Mouse (Mus musculus): ENCODE results near the gene Arhgef25. TPM values are rescaled to one million over a fixed set of nuclear protein-coding genes. Genes with fewer than 3 reads are reported as not detected.

Gene Arhgef25
- polyA plus RNA-seq, 1 experiment from 2014 or later = 23.7 TPM

GRCm38 (mm10) chr10:127216456-127216855 lies 26.6 kb upstream of the Arhgef25 start:
- H3K36me3 ChIP-seq (replicated peaks) = no peaks in the 10 kb centered on the region
- H3K27me3 ChIP-seq (ENCODE audit: poor library complexity, severe bottlenecking) = no peaks in the 10 kb centered on the region
- WGBS = 96% methylated on average over 11 of the region's 11 CpGs
- H3K4me3 ChIP-seq = no peak overlapping the region
- no peak overlapping the region for H3K27ac ChIP-seq
- no peaks in the 10 kb centered on the region for H3K9me3 ChIP-seq
- H3K4me1 ChIP-seq = 0 out of 2 replicates have a peak, but pooled peaks cover 5% of the 10 kb centered on the region
- no peak for DNase-seq (ENCODE audit: extremely low spot score, low spot score)

- no peak overlapping the region for H3K27ac ChIP-seq
- no peak for DNase-seq (ENCODE audit: extremely low spot score, low spot score)
- no peaks in the 10 kb centered on the region for H3K36me3 ChIP-seq (replicated peaks)
- no peak overlapping the region for H3K4me3 ChIP-seq
- no peaks in the 10 kb centered on the region for H3K9me3 ChIP-seq
- peaks cover 24% of the 10 kb centered on the region for H3K4me1 ChIP-seq
- 0 out of 2 replicates have a peak, but pooled peaks cover 4% of the 10 kb centered on the region for H3K27me3 ChIP-seq (ENCODE audit: poor library complexity, severe bottlenecking)
- 66% methylated on average over 1 of the region's 1 CpGs for WGBS
Observed at GRCm38 (mm10) chr10:127214422-127214803, 24.5 kb upstream of the Arhgef25 start.

- 86% methylated on average over 13 of the region's 13 CpGs for WGBS
- 0 out of 2 replicates have a peak, but pooled peaks cover 4% of the 10 kb centered on the region for H3K27me3 ChIP-seq (ENCODE audit: poor library complexity, severe bottlenecking)
- H3K27ac ChIP-seq = no peak overlapping the region
- no peak for DNase-seq (ENCODE audit: extremely low spot score, low spot score)
- H3K9me3 ChIP-seq = no peaks in the 10 kb centered on the region
- H3K36me3 ChIP-seq (replicated peaks) = peaks cover under 1% of the 10 kb centered on the region; the same call in 1 of the 2 replicates
- peaks cover 27% of the 10 kb centered on the region for H3K4me1 ChIP-seq
- H3K4me3 ChIP-seq = no peak overlapping the region
Observed at GRCm38 (mm10) chr10:127213704-127214421, 24.0 kb upstream of the Arhgef25 start.

GRCm38 (mm10) chr10:127213272-127213671 lies 23.4 kb upstream of the Arhgef25 start:
- 92% methylated on average over 8 of the region's 8 CpGs for WGBS
- no peak for DNase-seq (ENCODE audit: extremely low spot score, low spot score)

GRCm38 (mm10) chr10:127211414-127211854 lies 21.6 kb upstream of the Arhgef25 start, which contains the start of gene Pip4k2c:
Gene Pip4k2c, minus strand, starts transcription at chr10:127211585.
- WGBS = under 1% methylated on average over 47 of the region's 47 CpGs

More at GRCm38 (mm10) chr10:127213272-127213671, 23.4 kb upstream of the Arhgef25 start:
- H3K27me3 ChIP-seq (ENCODE audit: poor library complexity, severe bottlenecking) = 0 out of 2 replicates have a peak, but pooled peaks cover 4% of the 10 kb centered on the region
- H3K4me1 ChIP-seq = peaks cover 27% of the 10 kb centered on the region
- H3K36me3 ChIP-seq (replicated peaks) = peaks cover 6% of the 10 kb centered on the region
- H3K27ac ChIP-seq = no peak overlapping the region
- no peaks in the 10 kb centered on the region for H3K9me3 ChIP-seq
- H3K4me3 ChIP-seq = no peak overlapping the region

DNA sequence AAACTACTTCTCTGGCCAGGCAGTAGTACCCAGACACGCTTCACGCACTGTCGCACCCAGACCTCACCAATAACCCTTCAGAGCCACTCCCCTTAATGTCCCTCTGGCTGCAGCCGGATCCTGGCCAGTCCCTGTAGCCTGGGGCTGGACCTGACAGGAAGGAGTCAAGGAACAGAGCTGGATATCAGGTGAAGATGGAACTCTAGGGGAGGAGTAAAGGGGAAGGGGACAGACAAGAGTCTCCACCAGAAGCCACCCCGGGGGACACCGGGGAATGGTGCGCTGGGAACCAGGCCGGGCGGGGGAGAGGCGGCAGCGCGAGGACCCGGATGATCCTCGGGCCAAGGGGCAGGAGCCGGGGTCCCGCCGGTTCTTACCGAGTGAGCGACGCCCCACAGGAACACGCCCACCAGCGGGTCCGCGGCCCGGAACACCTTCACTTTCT lies 21.1 kb upstream of the Arhgef25 start:
- peak overlapping the region; percentile 85 for H3K27ac ChIP-seq
- peak; percentile 26 for DNase-seq (ENCODE audit: extremely low spot score, low spot score)
- H3K4me1 ChIP-seq = peaks cover 27% of the 10 kb centered on the region
- no peaks in the 10 kb centered on the region for H3K9me3 ChIP-seq
- peaks cover 29% of the 10 kb centered on the region for H3K36me3 ChIP-seq (replicated peaks)
- under 1% methylated on average over 25 of the region's 25 CpGs for WGBS
- H3K27me3 ChIP-seq (ENCODE audit: poor library complexity, severe bottlenecking) = 0 out of 2 replicates have a peak, but pooled peaks cover 4% of the 10 kb centered on the region
- H3K4me3 ChIP-seq = peak overlapping the region; percentile 93

More at GRCm38 (mm10) chr10:127211414-127211854, 21.6 kb upstream of the Arhgef25 start, which contains the start of gene Pip4k2c:
- H3K27ac ChIP-seq = peak within 1 kb of the TSS; percentile 85
- DNase-seq (ENCODE audit: extremely low spot score, low spot score) = peak; percentile 88
- H3K9me3 ChIP-seq = no peaks in the 10 kb centered on the region
- H3K4me3 ChIP-seq = peak within 1 kb of the TSS; percentile 93
- peaks cover 27% of the 10 kb centered on the region for H3K4me1 ChIP-seq
- 0 out of 2 replicates have a peak, but pooled peaks cover 4% of the 10 kb centered on the region for H3K27me3 ChIP-seq (ENCODE audit: poor library complexity, severe bottlenecking)
- peaks cover 25% of the 10 kb centered on the region for H3K36me3 ChIP-seq (replicated peaks)

DNA sequence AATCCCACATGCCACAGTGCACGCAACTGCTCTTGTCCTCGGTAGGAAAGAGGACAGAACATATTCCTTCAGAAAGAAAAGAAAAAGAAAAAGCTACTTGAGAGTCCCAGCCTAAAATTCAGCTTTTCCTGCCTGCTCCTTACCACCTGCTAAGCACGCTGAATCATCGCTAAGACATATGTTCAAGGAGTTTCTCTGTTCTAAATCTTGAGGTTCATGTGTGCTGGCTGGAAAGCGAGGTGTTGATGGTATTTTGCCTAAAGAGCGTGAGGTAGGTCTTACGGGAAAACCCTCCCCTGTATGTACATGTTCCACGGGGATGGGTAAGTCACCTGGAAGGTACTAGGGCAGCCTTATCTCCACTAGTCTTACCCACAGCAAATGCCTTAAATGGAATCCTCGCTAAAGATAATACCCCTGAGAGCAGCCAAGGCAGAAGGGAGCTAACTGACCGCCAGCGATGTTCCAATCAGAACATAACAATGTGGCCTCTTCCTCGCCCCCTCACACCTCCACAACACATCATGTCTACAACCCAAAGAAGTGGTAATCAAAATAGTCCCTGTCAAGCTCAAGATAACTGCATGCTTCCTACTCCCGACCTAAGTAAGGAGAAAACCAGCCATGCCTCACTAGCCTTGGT lies 20.2 kb upstream of the Arhgef25 start:
- peaks cover 39% of the 10 kb centered on the region for H3K36me3 ChIP-seq (replicated peaks)
- no peak for DNase-seq (ENCODE audit: extremely low spot score, low spot score)
- 88% methylated on average over 13 of the region's 13 CpGs for WGBS

GRCm38 (mm10) chr10:127208921-127209320 lies 19.0 kb upstream of the Arhgef25 start:
- peaks cover 49% of the 10 kb centered on the region for H3K36me3 ChIP-seq (replicated peaks)
- no peak for DNase-seq (ENCODE audit: extremely low spot score, low spot score)
- no peaks in the 10 kb centered on the region for H3K9me3 ChIP-seq
- 91% methylated on average over 4 of the region's 4 CpGs for WGBS
- no peak overlapping the region for H3K4me3 ChIP-seq
- peaks cover 27% of the 10 kb centered on the region for H3K4me1 ChIP-seq
- 0 out of 2 replicates have a peak, but pooled peaks cover 4% of the 10 kb centered on the region for H3K27me3 ChIP-seq (ENCODE audit: poor library complexity, severe bottlenecking)
- no peak overlapping the region for H3K27ac ChIP-seq

More for the DNA sequence above, 20.2 kb upstream of the Arhgef25 start:
- Histone ChIP-seq H3K4me3 (peak overlapping the region; percentile 93), H3K9me3 (no peaks in the 10 kb centered on the region), H3K4me1 (peaks cover 27% of the 10 kb centered on the region), H3K27me3 (ENCODE audit: poor library complexity, severe bottlenecking) (0 out of 2 replicates have a peak, but pooled peaks cover 4% of the 10 kb centered on the region), H3K27ac (no peak overlapping the region)

DNA sequence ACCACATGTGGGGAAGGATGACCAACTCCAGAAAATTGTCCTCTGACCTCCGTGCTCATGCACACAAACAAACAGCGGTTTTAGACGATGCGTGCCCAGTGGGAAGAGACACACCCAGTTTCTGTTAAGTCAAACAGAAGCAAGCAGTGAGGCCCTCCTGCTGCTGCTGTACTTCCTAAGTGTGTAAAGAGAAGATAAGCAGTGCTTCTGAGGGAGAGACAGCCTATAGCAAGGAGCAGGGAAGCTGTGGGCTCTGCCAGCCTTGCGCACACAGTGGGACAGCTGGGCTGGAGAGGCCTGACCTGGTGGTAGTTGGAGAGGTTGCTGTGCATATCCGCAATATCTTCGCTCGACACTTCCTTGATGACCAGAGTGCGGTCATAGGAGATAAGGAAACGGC lies 15.5 kb upstream of the Arhgef25 start:
- Histone ChIP-seq H3K4me1 (peaks cover 12% of the 10 kb centered on the region), H3K4me3 (no peak overlapping the region), H3K36me3 (replicated peaks) (peaks cover 84% of the 10 kb centered on the region), H3K27me3 (ENCODE audit: poor library complexity, severe bottlenecking) (0 out of 2 replicates have a peak, but pooled peaks cover 2% of the 10 kb centered on the region), H3K27ac (no peak overlapping the region), H3K9me3 (no peaks in the 10 kb centered on the region)
- no peak for DNase-seq (ENCODE audit: extremely low spot score, low spot score)
- 90% methylated on average over 10 of the region's 10 CpGs for WGBS

GRCm38 (mm10) chr10:127204589-127204988 lies 14.7 kb upstream of the Arhgef25 start:
- H3K36me3 ChIP-seq (replicated peaks) = peaks cover 92% of the 10 kb centered on the region

DNA sequence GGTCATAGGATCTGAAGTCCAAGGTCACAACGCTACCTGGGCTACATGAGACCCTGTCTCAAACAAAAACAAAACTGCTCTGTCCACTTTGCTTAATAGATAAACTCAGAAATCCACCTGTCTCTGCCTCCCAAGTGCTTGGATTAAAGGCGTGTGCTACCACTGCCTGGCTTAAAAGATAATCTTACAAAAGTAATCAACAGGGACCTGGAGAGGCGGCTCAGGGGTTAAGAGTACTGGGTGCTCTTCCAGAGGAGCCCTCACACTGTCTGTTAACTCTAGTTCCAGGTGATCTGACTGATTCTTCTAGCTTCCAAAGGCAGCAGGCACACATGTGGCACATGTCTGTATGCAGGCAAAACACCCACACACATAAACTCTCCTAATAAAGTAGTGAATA lies 13.2 kb upstream of the Arhgef25 start:
- H3K4me1 ChIP-seq = no peaks in the 10 kb centered on the region
- no peak overlapping the region for H3K4me3 ChIP-seq
- no peak for DNase-seq (ENCODE audit: extremely low spot score, low spot score)
- WGBS = 89% methylated on average over 3 of the region's 3 CpGs
- H3K27me3 ChIP-seq (ENCODE audit: poor library complexity, severe bottlenecking) = no peaks in the 10 kb centered on the region
- no peak overlapping the region for H3K27ac ChIP-seq
- H3K9me3 ChIP-seq = no peaks in the 10 kb centered on the region
- peaks cover 98% of the 10 kb centered on the region for H3K36me3 ChIP-seq (replicated peaks)

More at GRCm38 (mm10) chr10:127204589-127204988, 14.7 kb upstream of the Arhgef25 start:
- WGBS = 91% methylated on average over 5 of the region's 5 CpGs
- Histone ChIP-seq H3K27me3 (ENCODE audit: poor library complexity, severe bottlenecking) (no peaks in the 10 kb centered on the region), H3K27ac (no peak overlapping the region), H3K4me3 (no peak overlapping the region), H3K9me3 (no peaks in the 10 kb centered on the region), H3K4me1 (peaks cover 4% of the 10 kb centered on the region)
- no peak for DNase-seq (ENCODE audit: extremely low spot score, low spot score)

DNA sequence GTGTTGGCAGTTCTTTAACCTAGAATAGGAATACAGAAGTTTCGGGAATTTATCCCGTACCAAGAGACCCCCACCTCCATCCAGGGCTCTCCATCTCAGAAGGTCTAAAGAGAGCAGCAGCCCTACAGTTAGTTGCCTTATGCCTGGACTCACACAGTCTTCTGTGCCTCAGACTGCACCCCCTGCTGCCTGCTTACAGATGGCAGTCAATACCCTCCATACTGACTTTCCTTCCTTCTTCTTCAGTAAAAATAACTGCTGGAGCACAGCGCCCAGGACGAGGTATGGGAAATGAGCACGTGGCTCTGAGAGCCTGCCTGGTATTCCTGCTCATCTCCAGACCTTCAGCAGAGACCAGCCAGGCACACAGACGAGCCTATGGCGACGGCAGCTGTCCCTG lies 10.4 kb upstream of the Arhgef25 start:
- peaks cover 80% of the 10 kb centered on the region for H3K36me3 ChIP-seq (replicated peaks)

More for the DNA sequence above, 10.4 kb upstream of the Arhgef25 start:
- H3K27me3 ChIP-seq (ENCODE audit: poor library complexity, severe bottlenecking) = no peaks in the 10 kb centered on the region
- H3K27ac ChIP-seq = no peak overlapping the region
- WGBS = 86% methylated on average over 8 of the region's 8 CpGs
- H3K4me1 ChIP-seq = peaks cover 19% of the 10 kb centered on the region
- no peaks in the 10 kb centered on the region for H3K9me3 ChIP-seq
- no peak for DNase-seq (ENCODE audit: extremely low spot score, low spot score)
- H3K4me3 ChIP-seq = no peak overlapping the region

All from forebrain, embryonic 10.5 days (tissue).